Mouse (Mus musculus): ENCODE results near the gene Notum. TPM values are rescaled to one million over a fixed set of nuclear protein-coding genes. Genes with fewer than 3 reads are reported as not detected.
A peak's percentile ranks its signal among the peaks of the same experiment; 100 is the strongest.
"Not testable (repeated sequence)": the region's sequence is repeated elsewhere in the genome, so short reads cannot be mapped to it uniquely, and the experiment has no call there.

Notum gene
- polyA plus RNA-seq, 1 experiment = not detected

- Histone ChIP-seq H3K27ac (ENCODE audit: insufficient read depth, low read depth, low read length) (no peak overlapping the region), H3K4me1 (ENCODE audit: control insufficient read depth, insufficient read depth, low read length) (no peaks in the 10 kb centered on the region), H3K4me3 (ENCODE audit: insufficient read depth, low read depth, low read length) (no peak overlapping the region)
- no peak for TF ChIP-seq CTCF (IDR thresholded peaks at IDR 0.05; ENCODE audit: insufficient read depth, low read depth, low read length)
- no peak for TF ChIP-seq POLR2A (IDR thresholded peaks at IDR 0.05; ENCODE audit: insufficient read depth, low read depth, low read length)
- WGBS = 84% methylated on average over 3 of the region's 3 CpGs
Observed at GRCm38 (mm10) chr11:120683536-120683935, 22.6 kb upstream of the Notum start.

GRCm38 (mm10) chr11:120682683-120683082 is 21.7 kb upstream of the Notum start:
- H3K27ac ChIP-seq (ENCODE audit: insufficient read depth, low read depth, low read length) = no peak overlapping the region
- 91% methylated on average over 5 of the region's 5 CpGs for WGBS
- H3K4me1 ChIP-seq (ENCODE audit: control insufficient read depth, insufficient read depth, low read length) = no peaks in the 10 kb centered on the region
- no peak overlapping the region for H3K4me3 ChIP-seq (ENCODE audit: insufficient read depth, low read depth, low read length)
- TF ChIP-seq CTCF (IDR thresholded peaks at IDR 0.05; ENCODE audit: insufficient read depth, low read depth, low read length) (no peak), POLR2A (IDR thresholded peaks at IDR 0.05; ENCODE audit: insufficient read depth, low read depth, low read length) (no peak)

GRCm38 (mm10) chr11:120679909-120680308 is 18.9 kb upstream of the Notum start:
- no peak for TF ChIP-seq CTCF (IDR thresholded peaks at IDR 0.05; ENCODE audit: insufficient read depth, low read depth, low read length)
- no peak for TF ChIP-seq POLR2A (IDR thresholded peaks at IDR 0.05; ENCODE audit: insufficient read depth, low read depth, low read length)
- no peak overlapping the region for H3K27ac ChIP-seq (ENCODE audit: insufficient read depth, low read depth, low read length)
- 61% methylated on average over 3 of the region's 3 CpGs for WGBS
- peaks cover 2% of the 10 kb centered on the region; the same call in 1 of the 2 replicates for H3K4me1 ChIP-seq (ENCODE audit: control insufficient read depth, insufficient read depth, low read length)
- no peak overlapping the region for H3K4me3 ChIP-seq (ENCODE audit: insufficient read depth, low read depth, low read length)

GRCm38 (mm10) chr11:120676951-120677350 is 16.0 kb upstream of the Notum start:
- WGBS = 93% methylated on average over 4 of the region's 4 CpGs
- H3K4me1 ChIP-seq (ENCODE audit: control insufficient read depth, insufficient read depth, low read length) = peaks cover 12% of the 10 kb centered on the region
- H3K4me3 ChIP-seq (ENCODE audit: insufficient read depth, low read depth, low read length) = no peak overlapping the region
- no peak for TF ChIP-seq CTCF (IDR thresholded peaks at IDR 0.05; ENCODE audit: insufficient read depth, low read depth, low read length)
- TF ChIP-seq POLR2A (IDR thresholded peaks at IDR 0.05; ENCODE audit: insufficient read depth, low read depth, low read length) = no peak
- H3K27ac ChIP-seq (ENCODE audit: insufficient read depth, low read depth, low read length) = no peak overlapping the region

- H3K4me1 ChIP-seq (ENCODE audit: control insufficient read depth, insufficient read depth, low read length) = peaks cover 12% of the 10 kb centered on the region
- 71% methylated on average over 4 of the region's 5 CpGs for WGBS
- H3K27ac ChIP-seq (ENCODE audit: insufficient read depth, low read depth, low read length); H3K4me3 ChIP-seq (ENCODE audit: insufficient read depth, low read depth, low read length): not testable (repeated sequence)
Observed at GRCm38 (mm10) chr11:120675875-120676274, 14.9 kb upstream of the Notum start.

- Histone ChIP-seq H3K27ac (ENCODE audit: insufficient read depth, low read depth, low read length) (no peak overlapping the region), H3K4me1 (ENCODE audit: control insufficient read depth, insufficient read depth, low read length) (peaks cover 12% of the 10 kb centered on the region), H3K4me3 (ENCODE audit: insufficient read depth, low read depth, low read length) (peak overlapping the region; percentile 85)
- TF ChIP-seq CTCF (IDR thresholded peaks at IDR 0.05; ENCODE audit: insufficient read depth, low read depth, low read length) (no peak), POLR2A (IDR thresholded peaks at IDR 0.05; ENCODE audit: insufficient read depth, low read depth, low read length) (no peak)
- WGBS = 32% methylated on average over 12 of the region's 12 CpGs
Observed at GRCm38 (mm10) chr11:120673594-120674122, 12.7 kb upstream of the Notum start.

GRCm38 (mm10) chr11:120672687-120673593 is 12.0 kb upstream of the Notum start, which contains the start of gene Aspscr1:
TSS of gene Aspscr1 (plus strand) at chr11:120672973.
- TF ChIP-seq CTCF (IDR thresholded peaks at IDR 0.05; ENCODE audit: insufficient read depth, low read depth, low read length) (no peak), POLR2A (IDR thresholded peaks at IDR 0.05; ENCODE audit: insufficient read depth, low read depth, low read length) (peak; percentile 54; the same call in 1 of the 2 replicates)
- H3K4me1 ChIP-seq (ENCODE audit: control insufficient read depth, insufficient read depth, low read length) = peaks cover 12% of the 10 kb centered on the region
- 0 out of 2 replicates have a peak within 1 kb of the TSS, but pooled peaks have one; percentile 19 for H3K27ac ChIP-seq (ENCODE audit: insufficient read depth, low read depth, low read length)
- WGBS = 1% methylated on average over 83 of the region's 83 CpGs
- peak within 1 kb of the TSS; percentile 85 for H3K4me3 ChIP-seq (ENCODE audit: insufficient read depth, low read depth, low read length)

- TF ChIP-seq POLR2A (IDR thresholded peaks at IDR 0.05; ENCODE audit: insufficient read depth, low read depth, low read length) (no peak), CTCF (IDR thresholded peaks at IDR 0.05; ENCODE audit: insufficient read depth, low read depth, low read length) (no peak)
- Histone ChIP-seq H3K4me1 (ENCODE audit: control insufficient read depth, insufficient read depth, low read length) (no peaks in the 10 kb centered on the region), H3K27ac (ENCODE audit: insufficient read depth, low read depth, low read length) (no peak overlapping the region), H3K4me3 (ENCODE audit: insufficient read depth, low read depth, low read length) (no peak overlapping the region)
- 17% methylated on average over 3 of the region's 3 CpGs for WGBS
Observed at GRCm38 (mm10) chr11:120666617-120667016, 5.6 kb upstream of the Notum start.

- no peak for TF ChIP-seq POLR2A (IDR thresholded peaks at IDR 0.05; ENCODE audit: insufficient read depth, low read depth, low read length)
- no peak for TF ChIP-seq CTCF (IDR thresholded peaks at IDR 0.05; ENCODE audit: insufficient read depth, low read depth, low read length)
- WGBS = 88% methylated on average over 3 of the region's 3 CpGs
Observed at GRCm38 (mm10) chr11:120665406-120665805, 4.4 kb upstream of the Notum start.

More at GRCm38 (mm10) chr11:120665406-120665805, 4.4 kb upstream of the Notum start:
- Histone ChIP-seq H3K4me3 (ENCODE audit: insufficient read depth, low read depth, low read length) (no peak overlapping the region), H3K4me1 (ENCODE audit: control insufficient read depth, insufficient read depth, low read length) (peaks cover 8% of the 10 kb centered on the region), H3K27ac (ENCODE audit: insufficient read depth, low read depth, low read length) (no peak overlapping the region)
